Mouse (Mus musculus) neural tube, embryonic 13.5 days (tissue): ENCODE measurements at regions not wholly inside any gene's neighbourhood (a gene's known extent, or its start where the extent isn't known, plus 50 kb on each side); places are given as distances from the start of the nearest gene placed in this dataset.

Source experiments
- ATAC-seq: fragments of 200-750 bp; cut with Nextera tagmentation; 2 replicates; pipeline ENCODE4 v1.8.0; 2017; ENCODE audit warnings: low read depth, mild to moderate bottlenecking, moderate TSS enrichment, moderate library complexity
- H3K27ac ChIP-seq: fragments of 300-500 bp; sonication (generic); replicated peaks from 2 replicates; pipeline ENCODE4 v1.5.1; 2015; ENCODE audit warnings: moderate library complexity, mild to moderate bottlenecking, inconsistent platforms
- H3K27me3 ChIP-seq: fragments of 300-500 bp; sonication (generic); 2 replicates; pipeline ENCODE4 v1.6.1; 2015; ENCODE audit warnings: mild to moderate bottlenecking, inconsistent platforms
- H3K36me3 ChIP-seq: fragments of 300-500 bp; sonication (generic); 2 replicates; pipeline ENCODE4 v1.6.1; 2015; ENCODE audit warnings: mild to moderate bottlenecking, inconsistent platforms
- H3K4me1 ChIP-seq: fragments of 300-500 bp; sonication (generic); replicated peaks from 2 replicates; pipeline ENCODE4 v1.6.1; 2015; ENCODE audit warnings: inconsistent platforms
- H3K4me2 ChIP-seq: fragments of 300-500 bp; sonication (generic); 2 replicates; pipeline ENCODE4 v1.6.1; 2015; ENCODE audit warnings: inconsistent platforms, mild to moderate bottlenecking, moderate library complexity
- H3K4me3 ChIP-seq: fragments of 300-500 bp; sonication (generic); 2 replicates; pipeline ENCODE4 v1.5.1; 2015; ENCODE audit warnings: mild to moderate bottlenecking, inconsistent platforms
- H3K9ac ChIP-seq: fragments of 300-500 bp; sonication (generic); 2 replicates; pipeline ENCODE4 v1.6.1; 2015; ENCODE audit warnings: moderate library complexity, mild to moderate bottlenecking, inconsistent platforms
- H3K9me3 ChIP-seq: fragments of 300-500 bp; sonication (generic); 2 replicates; pipeline ENCODE4 v1.6.1; 2016; ENCODE audit warnings: inconsistent platforms
- WGBS: fragments of 180-500 bp; shearing (Covaris S2); methylation state at CpG from one replicate; pipeline ENCODE4 v1.1.7; 2015; 5-methylcytosine and 5-hydroxymethylcytosine counted together

DNA sequence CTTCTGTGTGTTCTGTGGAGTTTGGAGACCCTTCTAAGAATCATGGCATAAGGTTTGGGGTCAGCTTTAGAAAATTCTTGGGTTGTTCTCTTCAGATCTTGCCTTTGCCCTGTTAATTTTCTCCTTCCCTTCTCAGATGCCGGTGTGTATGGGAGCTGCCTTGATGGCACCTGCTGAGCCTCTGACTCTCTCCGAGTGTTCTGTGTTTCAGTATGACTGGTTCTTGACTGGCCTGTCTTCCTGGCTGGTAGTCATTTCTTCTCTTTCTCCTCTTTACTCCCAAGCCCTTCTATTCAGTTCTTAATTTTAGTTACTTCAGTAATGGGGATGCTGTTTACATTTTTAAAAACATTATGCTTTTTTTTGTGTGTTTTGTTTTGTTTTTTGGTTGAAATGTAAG, 152.1 kb upstream of the Ubr2 start:
- Histone ChIP-seq H3K4me2 (no peak overlapping the region), H3K4me3 (no peak overlapping the region), H3K9me3 (no peaks in the 10 kb centered on the region), H3K27ac (no peak overlapping the region), H3K9ac (no peak overlapping the region), H3K36me3 (no peaks in the 10 kb centered on the region), H3K27me3 (no peaks in the 10 kb centered on the region), H3K4me1 (peaks cover 11% of the 10 kb centered on the region)
- no peak for ATAC-seq
- 65% methylated on average over 2 of the region's 2 CpGs for WGBS

DNA sequence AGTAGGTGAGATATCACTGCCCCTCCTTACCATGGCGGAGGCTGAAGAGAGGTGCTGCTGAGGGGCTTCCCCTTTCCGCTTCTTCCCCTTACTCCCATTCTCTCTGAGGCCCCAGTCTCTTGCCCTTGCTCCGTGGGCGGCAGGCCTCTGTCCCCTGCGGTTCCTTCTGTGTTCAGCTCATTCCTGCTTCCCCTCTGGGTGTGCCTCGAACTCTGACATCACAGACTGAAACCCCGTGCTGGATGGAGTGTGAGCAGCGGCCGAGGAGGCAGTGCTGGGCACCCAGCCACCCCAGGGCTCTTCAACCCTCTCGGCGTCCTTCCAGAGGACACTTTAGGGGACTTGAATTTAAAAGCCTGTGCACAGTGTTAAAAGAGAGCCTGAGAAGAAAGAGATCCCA, 145.9 kb upstream of the Ubr2 start:
- peaks cover 9% of the 10 kb centered on the region; the same call in 1 of the 2 replicates for H3K36me3 ChIP-seq
- WGBS = 87% methylated on average over 11 of the region's 11 CpGs
- H3K4me2 ChIP-seq = no peak overlapping the region
- H3K9me3 ChIP-seq = no peaks in the 10 kb centered on the region
- no peak for ATAC-seq
- no peak overlapping the region for H3K27ac ChIP-seq
- no peaks in the 10 kb centered on the region for H3K27me3 ChIP-seq
- no peak overlapping the region for H3K9ac ChIP-seq
- H3K4me1 ChIP-seq = peaks cover 19% of the 10 kb centered on the region
- H3K4me3 ChIP-seq = no peak overlapping the region

DNA sequence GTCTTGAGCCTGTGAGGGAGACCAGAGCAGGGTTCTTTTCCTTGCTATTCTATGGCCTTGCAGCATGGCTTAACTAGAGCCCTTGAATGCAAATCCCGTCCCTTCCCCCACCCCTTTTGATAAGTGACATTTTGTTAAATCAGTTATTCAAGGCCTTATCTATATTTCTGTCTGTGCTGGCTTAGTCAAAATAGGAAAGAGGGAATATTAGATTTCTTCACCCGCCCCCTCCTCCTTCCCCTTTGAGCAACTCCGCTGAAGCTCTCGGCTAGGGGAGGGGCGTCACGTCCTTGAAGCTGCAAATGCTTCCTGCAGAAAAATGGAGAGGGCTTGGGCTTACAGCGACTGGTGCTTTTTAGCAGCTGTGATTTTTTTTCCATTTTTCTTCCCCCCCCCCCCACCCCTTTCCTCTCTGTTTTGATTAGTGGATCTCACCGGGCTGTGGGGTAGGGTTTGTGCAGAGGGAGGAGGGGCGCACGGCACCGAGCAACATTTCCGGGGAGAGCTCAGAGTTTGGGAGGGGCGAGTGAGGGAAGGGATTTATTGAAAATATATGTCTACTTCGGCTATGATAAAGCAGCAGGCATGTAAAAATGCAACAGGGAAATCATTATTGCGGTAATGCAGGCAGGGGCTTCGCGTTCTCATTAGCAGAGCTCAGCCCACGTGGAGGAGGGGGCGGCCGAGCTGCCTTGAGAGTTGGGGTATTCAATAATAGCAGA, 141.4 kb upstream of the Ubr2 start:
- no peaks in the 10 kb centered on the region for H3K9me3 ChIP-seq
- peak overlapping the region; percentile 59 for H3K9ac ChIP-seq
- peak overlapping the region; percentile 20 for H3K4me3 ChIP-seq
- ATAC-seq = peak; percentile 80
- peaks cover 6% of the 10 kb centered on the region; the same call in 1 of the 2 replicates for H3K36me3 ChIP-seq
- WGBS = 36% methylated on average over 19 of the region's 20 CpGs
- no peaks in the 10 kb centered on the region for H3K27me3 ChIP-seq
- peak overlapping the region; percentile 86 for H3K27ac ChIP-seq
- H3K4me1 ChIP-seq = peaks cover 47% of the 10 kb centered on the region
- H3K4me2 ChIP-seq = peak overlapping the region; percentile 49

DNA sequence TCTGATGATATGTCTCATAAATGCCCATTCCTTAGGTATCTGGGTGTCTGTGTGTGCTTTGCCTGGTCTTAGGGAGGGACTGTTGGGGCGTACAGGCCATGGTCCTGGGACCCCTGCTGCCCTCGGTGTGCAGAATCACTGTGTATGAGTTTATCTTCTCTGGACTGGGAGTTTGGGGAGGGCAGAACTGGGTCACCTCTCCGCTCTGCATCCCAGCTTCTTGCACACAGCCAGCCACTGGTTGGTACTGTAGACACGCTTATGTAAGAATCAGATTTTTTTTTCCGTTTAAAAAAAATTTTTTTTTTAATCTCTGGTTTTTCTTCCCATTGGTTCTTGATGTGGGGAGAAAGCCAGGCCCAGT, 140.8 kb upstream of the Ubr2 start:
- Histone ChIP-seq H3K9me3 (no peaks in the 10 kb centered on the region), H3K4me3 (peak overlapping the region; percentile 20), H3K36me3 (peaks cover 6% of the 10 kb centered on the region; the same call in 1 of the 2 replicates), H3K4me2 (peak overlapping the region; percentile 49), H3K9ac (peak overlapping the region; percentile 59), H3K27me3 (no peaks in the 10 kb centered on the region), H3K4me1 (peaks cover 47% of the 10 kb centered on the region), H3K27ac (peak overlapping the region; percentile 86)
- ATAC-seq = peak; percentile 19; the same call in 1 of the 2 replicates
- 71% methylated on average over 5 of the region's 5 CpGs for WGBS

DNA sequence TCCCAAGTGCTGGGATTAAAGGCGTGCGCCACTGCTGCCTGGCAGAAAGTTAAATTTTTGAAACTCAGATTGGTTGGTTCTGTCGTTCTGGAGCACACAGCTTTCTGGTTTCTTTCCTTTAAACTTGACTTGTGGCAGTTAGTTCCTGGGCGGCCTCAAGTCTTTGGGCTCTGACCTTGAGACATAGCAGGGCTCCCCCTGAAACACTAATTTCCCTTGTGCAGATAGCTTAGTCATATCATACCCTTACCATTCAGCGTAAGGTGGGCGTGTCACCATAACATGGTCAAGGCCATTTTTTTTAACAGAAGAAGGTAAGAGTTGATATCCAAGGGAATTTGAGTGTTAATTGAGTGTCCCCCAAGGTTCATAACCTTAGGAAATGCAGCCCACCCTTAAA, 140.3 kb upstream of the Ubr2 start:
- 94% methylated on average over 6 of the region's 6 CpGs for WGBS
- peak overlapping the region; percentile 59; the same call in 1 of the 2 replicates for H3K9ac ChIP-seq

DNA sequence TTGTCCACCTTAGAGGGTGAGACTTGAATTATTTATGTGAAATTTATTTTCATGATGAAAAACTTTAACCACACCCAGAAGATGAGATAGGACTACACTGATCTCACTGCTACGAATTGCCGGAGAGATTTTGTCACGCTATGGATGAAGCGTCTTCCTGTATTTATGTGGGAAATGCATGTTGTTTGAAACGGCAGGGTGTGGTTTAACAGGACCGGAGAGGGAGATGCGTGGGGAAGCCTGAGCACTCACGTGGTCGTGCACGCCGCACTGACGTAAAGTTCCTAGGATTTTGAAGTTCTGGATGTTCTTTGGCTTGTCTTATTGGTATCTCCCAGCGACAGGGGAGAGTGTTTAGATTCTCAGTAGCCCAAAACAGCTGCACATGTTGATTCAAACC, 139.3 kb upstream of the Ubr2 start:
- Histone ChIP-seq H3K4me1 (peaks cover 62% of the 10 kb centered on the region), H3K4me2 (no peak overlapping the region), H3K27me3 (no peaks in the 10 kb centered on the region), H3K9me3 (no peaks in the 10 kb centered on the region), H3K9ac (no peak overlapping the region), H3K4me3 (no peak overlapping the region), H3K27ac (no peak overlapping the region), H3K36me3 (no peaks in the 10 kb centered on the region)
- 90% methylated on average over 13 of the region's 13 CpGs for WGBS
- ATAC-seq = no peak

More for the DNA sequence above, 140.3 kb upstream of the Ubr2 start:
- Histone ChIP-seq H3K4me2 (peak overlapping the region; percentile 49; the same call in 1 of the 2 replicates), H3K27ac (peak overlapping the region; percentile 86), H3K4me1 (peaks cover 52% of the 10 kb centered on the region), H3K27me3 (no peaks in the 10 kb centered on the region), H3K4me3 (no peak overlapping the region), H3K9me3 (no peaks in the 10 kb centered on the region), H3K36me3 (peaks cover under 1% of the 10 kb centered on the region; the same call in 1 of the 2 replicates)
- no peak for ATAC-seq

DNA sequence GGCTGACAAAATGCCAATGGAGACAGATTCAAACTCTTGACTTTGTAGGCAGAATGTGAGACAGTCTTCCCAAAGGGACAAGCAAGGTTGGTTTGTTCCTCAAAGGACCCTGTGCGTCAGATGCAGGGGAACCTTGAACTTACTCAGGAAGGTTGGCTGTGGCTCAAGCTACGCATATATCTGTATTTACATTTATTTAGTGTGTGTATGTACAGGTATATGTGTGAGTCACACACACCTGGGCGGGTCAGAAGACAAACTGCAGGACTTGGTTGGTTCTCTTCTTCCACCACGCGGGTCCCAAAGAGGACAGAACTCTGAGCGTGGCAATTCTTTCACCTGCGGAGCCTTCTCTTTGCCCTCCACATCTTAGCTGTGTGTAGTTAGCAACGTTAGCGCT, 138.8 kb upstream of the Ubr2 start:
- no peak for ATAC-seq
- no peaks in the 10 kb centered on the region for H3K9me3 ChIP-seq
- H3K9ac ChIP-seq = no peak overlapping the region
- H3K27ac ChIP-seq = no peak overlapping the region
- no peak overlapping the region for H3K4me3 ChIP-seq
- WGBS = 91% methylated on average over 9 of the region's 9 CpGs
- H3K27me3 ChIP-seq = no peaks in the 10 kb centered on the region
- peaks cover 67% of the 10 kb centered on the region for H3K4me1 ChIP-seq
- no peak overlapping the region for H3K4me2 ChIP-seq
- H3K36me3 ChIP-seq = no peaks in the 10 kb centered on the region

DNA sequence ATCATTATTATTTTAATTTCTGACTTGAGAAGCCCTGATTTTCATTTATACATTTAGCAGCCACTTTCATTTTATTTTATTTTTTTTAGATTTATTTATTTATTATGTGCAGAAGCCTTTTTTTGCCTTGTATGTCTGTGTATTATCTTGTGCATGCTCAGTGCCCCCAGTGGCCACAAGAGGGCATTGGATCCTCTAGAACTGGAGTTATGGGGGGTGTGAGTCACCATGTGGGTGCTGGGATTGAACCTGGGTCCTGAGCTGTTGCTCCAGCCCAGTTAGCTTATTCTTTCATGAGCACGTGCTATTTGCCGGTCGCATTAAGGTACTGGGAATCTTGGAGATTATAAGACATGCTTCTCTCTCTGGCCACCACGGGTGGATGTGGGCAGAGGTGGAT, 136.3 kb upstream of the Ubr2 start:
- no peaks in the 10 kb centered on the region for H3K36me3 ChIP-seq
- H3K27me3 ChIP-seq = no peaks in the 10 kb centered on the region
- no peak overlapping the region for H3K4me3 ChIP-seq
- no peak overlapping the region for H3K9ac ChIP-seq
- whole genome bisulfite sequencing = 96% methylated on average over 4 of the region's 4 CpGs
- no peaks in the 10 kb centered on the region for H3K9me3 ChIP-seq
- H3K4me1 ChIP-seq = peaks cover 77% of the 10 kb centered on the region
- no peak overlapping the region for H3K4me2 ChIP-seq
- no peak overlapping the region for H3K27ac ChIP-seq
- ATAC-seq = no peak

DNA sequence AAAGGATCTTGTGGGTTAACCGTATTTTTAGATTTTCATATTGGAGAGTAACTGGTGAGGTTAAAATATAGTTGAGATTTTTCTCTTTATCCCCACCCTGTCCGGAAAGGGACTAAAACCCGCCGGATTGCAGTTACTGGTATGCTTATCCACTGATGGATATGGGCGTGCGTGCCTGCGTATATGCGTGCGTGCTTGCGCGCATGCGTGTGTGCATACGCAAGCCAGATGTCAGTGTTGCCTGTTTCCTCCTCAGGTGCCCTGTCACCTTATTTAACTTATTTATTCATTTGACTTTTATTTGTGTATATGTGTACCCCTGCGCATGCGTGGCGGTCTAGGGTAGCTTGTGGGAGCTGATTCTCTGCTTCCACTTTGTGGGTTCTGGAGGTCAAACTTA, 135.2 kb upstream of the Ubr2 start:
- Histone ChIP-seq H3K36me3 (no peaks in the 10 kb centered on the region), H3K4me2 (no peak overlapping the region), H3K4me3 (no peak overlapping the region), H3K27me3 (no peaks in the 10 kb centered on the region), H3K4me1 (peaks cover 70% of the 10 kb centered on the region), H3K9me3 (no peaks in the 10 kb centered on the region), H3K9ac (no peak overlapping the region), H3K27ac (no peak overlapping the region)
- WGBS = 98% methylated on average over 16 of the region's 16 CpGs
- ATAC-seq = no peak

DNA sequence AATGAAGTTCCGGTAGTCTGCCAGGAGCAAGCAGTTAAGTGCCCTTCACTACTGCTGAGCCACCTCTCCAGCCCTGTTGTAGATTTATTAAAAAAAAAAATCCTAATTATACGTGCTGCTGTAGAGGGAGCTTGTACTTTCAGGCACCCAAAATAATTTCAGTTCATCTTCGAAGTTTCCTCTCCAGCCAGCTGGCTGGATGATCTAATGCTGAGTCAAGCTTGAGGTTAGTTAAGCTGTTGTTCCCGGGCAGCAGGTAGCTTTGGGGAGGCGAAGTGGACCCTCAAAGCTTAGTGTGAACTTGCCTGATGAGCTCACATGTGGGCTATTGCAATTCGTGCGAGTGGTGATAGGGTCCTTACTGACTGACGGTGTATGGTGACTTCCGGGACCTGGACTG, 134.6 kb upstream of the Ubr2 start:
- Histone ChIP-seq H3K4me3 (no peak overlapping the region), H3K4me1 (peaks cover 64% of the 10 kb centered on the region), H3K4me2 (peak overlapping the region; percentile 85; the same call in 1 of the 2 replicates), H3K9me3 (no peaks in the 10 kb centered on the region), H3K36me3 (no peaks in the 10 kb centered on the region), H3K27ac (no peak overlapping the region), H3K27me3 (no peaks in the 10 kb centered on the region), H3K9ac (no peak overlapping the region)
- 87% methylated on average over 9 of the region's 9 CpGs for WGBS
- no peak for ATAC-seq

DNA sequence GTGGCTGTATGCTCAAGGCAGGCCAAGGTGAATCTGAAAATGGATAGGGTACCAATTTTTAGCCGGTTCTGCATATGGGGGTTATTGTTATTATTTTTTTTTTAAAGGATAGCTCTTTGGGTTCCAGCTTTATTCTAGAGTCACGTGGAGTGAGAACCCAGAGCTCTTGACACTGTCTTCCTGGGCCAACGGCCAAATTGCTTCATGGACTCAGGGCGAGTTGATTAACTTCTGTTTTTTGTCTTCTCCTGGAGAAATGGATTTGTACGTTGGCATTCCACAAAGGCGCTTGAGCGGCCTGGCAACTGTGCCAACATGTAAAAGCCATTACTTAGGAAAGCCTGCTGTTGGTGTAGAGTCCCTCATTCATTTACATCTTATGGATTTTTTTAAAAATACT, 134.1 kb upstream of the Ubr2 start:
- Histone ChIP-seq H3K27me3 (no peaks in the 10 kb centered on the region), H3K27ac (peak overlapping the region; percentile 43; the same call in 1 of the 2 replicates), H3K4me3 (no peak overlapping the region), H3K9me3 (no peaks in the 10 kb centered on the region), H3K4me1 (peaks cover 64% of the 10 kb centered on the region), H3K4me2 (peak overlapping the region; percentile 85), H3K9ac (no peak overlapping the region), H3K36me3 (no peaks in the 10 kb centered on the region)
- ATAC-seq = no peak
- 60% methylated on average over 7 of the region's 7 CpGs for WGBS

DNA sequence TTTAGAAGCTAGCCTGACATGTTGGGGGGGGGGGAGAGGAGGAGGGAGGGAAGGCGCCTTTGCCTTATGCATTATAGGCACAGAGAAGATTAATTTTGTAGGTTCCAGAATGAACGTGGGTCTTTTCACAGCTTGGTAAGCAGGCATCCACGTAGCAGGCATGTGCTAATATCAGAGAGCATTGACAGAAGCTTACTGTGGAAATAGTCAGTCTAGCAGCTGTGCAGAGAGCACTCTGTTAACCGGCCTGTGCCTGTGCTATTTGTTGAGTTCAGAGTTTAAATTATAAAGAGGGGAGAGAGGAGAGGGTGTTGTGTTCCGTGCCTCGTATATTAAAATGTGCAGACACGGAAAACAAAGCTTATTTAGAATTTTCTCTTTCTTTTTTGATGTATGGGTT, 133.5 kb upstream of the Ubr2 start:
- Histone ChIP-seq H3K4me3 (peak overlapping the region; percentile 71), H3K9ac (peak overlapping the region; percentile 55), H3K9me3 (no peaks in the 10 kb centered on the region), H3K27me3 (no peaks in the 10 kb centered on the region), H3K4me1 (peaks cover 69% of the 10 kb centered on the region), H3K27ac (peak overlapping the region; percentile 43), H3K36me3 (no peaks in the 10 kb centered on the region), H3K4me2 (peak overlapping the region; percentile 85)
- 47% methylated on average over 7 of the region's 7 CpGs for WGBS
- no peak for ATAC-seq

DNA sequence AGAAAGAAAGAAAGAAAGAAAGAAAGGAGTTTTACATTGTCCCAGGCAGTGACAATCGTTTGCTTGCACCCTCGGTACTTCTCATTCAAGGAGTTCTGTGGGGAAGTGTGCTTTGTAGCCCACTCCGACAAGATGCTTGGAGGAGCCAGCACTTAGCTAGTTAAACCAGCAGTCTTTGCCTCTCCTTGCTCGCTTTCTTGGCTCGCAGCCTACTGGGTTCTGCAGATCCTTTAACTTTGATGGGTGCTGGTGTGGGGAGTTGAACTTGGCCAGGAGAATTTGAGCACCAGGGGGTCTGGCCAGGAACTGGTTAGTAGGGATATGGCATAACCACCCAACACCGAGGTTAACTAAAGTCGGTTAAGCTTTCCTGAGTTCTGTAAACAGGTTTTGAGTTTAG, 132.5 kb upstream of the Ubr2 start:
- WGBS = 19% methylated on average over 7 of the region's 7 CpGs
- no peak for ATAC-seq
- Histone ChIP-seq H3K9ac (peak overlapping the region; percentile 97), H3K27me3 (no peaks in the 10 kb centered on the region), H3K4me2 (peak overlapping the region; percentile 85), H3K4me1 (peaks cover 65% of the 10 kb centered on the region), H3K4me3 (peak overlapping the region; percentile 71), H3K27ac (peak overlapping the region; percentile 99), H3K36me3 (no peaks in the 10 kb centered on the region), H3K9me3 (no peaks in the 10 kb centered on the region)
